Mouse (Mus musculus): ENCODE results near the gene Ess2. TPM values are rescaled to one million over a fixed set of nuclear protein-coding genes. Genes with fewer than 3 reads are reported as not detected.
A peak's percentile ranks its signal among the peaks of the same experiment; 100 is the strongest.

The Ess2 gene
- total RNA-seq, 2 experiments from 2014 or later, result 28.7 to 30.1 TPM

DNA sequence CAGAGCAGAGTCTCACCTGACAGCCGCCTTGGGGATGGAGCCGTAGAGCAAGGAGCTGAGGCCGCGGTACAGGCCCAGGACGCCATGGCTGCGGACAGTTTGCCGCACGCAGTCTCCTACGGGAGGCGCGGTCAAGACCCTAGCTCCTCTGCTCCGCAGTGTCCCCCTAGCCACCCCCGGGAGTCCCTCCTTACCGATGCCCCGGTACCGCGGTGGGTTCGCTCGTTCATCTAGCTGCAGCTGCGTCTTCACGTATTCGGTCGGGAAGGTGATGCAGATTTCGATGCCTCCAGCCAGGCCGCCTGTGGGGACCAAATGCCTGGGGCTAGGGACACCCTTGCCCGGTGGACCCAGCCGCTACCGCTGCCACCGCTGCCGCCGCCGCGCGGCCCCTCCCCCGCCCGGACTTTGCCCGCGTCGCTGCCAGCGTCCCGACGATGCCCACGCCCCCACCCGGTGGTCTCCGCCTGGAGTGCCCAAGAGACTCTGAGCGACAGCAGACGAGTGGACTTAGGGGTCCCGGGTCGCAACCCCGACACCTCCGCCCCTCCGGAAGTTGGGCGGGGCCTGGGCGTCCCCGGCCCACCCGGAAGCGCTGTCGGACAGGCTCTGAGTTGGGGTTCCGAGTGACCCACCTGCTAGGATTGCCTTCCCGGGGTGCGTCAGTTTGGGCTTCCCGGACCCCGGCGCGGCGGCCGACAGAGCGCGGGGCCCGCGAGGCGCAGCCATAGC is 16.4 kb upstream of the Ess2 start:
- peak; percentile 22 to 23 for DNase-seq (ENCODE audit: low spot score in 2 of 2)
- intact Hi-C loops (cut with DNase I), result loop anchor here (5.0 to 10.0 kb wide), 2 partner anchors 60 to 307 kb away; partner anchors contain the start of gene Zdhhc8

DNA sequence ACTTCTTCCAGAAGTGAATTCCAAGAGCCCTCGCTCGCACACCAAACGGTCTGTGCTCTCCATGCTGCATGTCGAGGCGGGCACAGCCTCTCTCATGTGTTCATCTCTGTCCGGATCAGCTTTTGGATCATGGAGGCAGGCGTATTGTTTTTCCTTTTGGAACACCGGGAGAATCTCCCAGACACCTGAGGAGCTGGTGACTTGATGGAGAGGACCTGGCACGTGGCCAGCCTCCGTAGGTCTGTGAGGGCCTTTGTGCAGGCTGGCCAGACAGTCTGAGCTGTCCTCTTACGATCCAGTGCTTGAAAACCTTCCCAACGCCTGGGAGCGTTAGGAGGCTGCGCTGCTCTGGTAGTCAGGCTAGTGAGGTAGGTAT is 11.0 kb upstream of the Ess2 start:
- DNase-seq (ENCODE audit: low spot score in 2 of 2), result no peak
- intact Hi-C loops (cut with DNase I), result loop anchor here (10.0 kb wide), 1 partner anchor 313 kb away; the partner anchor contains the start of gene Zdhhc8

DNA sequence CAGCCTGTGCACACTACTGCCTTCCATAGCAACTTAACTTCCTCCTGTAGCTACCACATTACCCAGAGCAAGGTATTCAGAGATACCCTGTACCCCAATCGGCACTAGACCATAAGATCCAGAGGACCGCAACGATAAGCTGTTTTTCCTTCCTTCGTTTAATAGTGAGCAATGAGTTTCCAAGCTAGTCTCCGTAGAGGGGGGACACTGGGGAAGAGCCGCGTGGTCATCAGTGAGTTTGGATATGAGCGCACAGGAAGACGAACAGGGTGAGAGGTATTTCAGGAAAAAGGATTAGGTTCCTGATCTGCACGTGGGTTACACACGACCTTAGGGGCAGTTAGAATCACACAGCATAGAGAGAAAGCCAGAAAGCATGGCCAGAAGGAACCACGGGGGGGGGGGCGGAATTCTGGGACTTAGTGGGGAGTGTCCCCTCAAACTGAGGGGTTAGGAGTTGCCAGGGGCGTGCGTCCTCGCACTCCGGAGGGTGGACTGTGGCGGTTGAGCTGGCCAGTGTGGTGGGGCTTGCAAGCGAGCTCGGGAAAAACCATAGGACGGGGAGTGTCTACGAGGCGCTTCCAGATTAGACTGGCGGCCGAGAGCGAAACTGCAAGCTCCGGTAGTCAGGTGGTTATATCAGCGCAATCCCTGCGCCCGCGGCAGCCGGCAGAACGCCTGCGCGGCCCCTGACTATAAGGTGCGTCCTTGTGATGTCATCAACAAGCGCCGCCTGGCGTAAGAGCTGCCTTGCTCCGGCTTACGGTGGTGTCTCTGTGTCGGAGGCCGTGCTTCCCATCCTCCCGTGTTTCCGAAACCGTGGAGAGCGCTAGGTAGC is 10.4 kb upstream of the Ess2 start:
- intact Hi-C loops (cut with DNase I), result loop anchor here (10.0 kb wide), 1 partner anchor 313 kb away; the partner anchor contains the start of gene Zdhhc8
- DNase-seq (ENCODE audit: low spot score in 2 of 2), result peak; percentile 98 to 99

DNA sequence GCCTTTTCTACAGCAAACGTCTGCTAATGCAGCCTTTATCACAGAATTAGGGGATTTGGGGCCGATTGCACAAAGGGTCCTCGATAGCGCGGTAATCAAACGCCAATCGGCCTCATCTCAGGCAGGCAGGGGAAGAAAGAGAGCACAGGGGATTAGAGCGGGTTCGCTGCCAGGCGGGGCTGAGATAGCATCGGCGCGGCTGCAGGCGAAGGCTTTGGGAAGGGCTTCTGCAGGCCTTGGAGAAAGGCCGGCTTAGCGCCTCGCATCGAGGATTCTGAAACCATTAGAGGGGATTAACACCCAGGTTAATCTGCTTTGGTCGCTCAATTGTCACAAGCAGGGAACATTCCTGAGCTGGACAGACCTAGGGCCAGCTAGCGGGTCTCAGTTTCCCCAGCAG is 9.4 kb upstream of the Ess2 start:
- intact Hi-C loops (cut with DNase I), result loop anchor here (10.0 kb wide), 1 partner anchor 314 kb away; the partner anchor contains the start of gene Zdhhc8
- no peak for DNase-seq (ENCODE audit: low spot score in 2 of 2)

DNA sequence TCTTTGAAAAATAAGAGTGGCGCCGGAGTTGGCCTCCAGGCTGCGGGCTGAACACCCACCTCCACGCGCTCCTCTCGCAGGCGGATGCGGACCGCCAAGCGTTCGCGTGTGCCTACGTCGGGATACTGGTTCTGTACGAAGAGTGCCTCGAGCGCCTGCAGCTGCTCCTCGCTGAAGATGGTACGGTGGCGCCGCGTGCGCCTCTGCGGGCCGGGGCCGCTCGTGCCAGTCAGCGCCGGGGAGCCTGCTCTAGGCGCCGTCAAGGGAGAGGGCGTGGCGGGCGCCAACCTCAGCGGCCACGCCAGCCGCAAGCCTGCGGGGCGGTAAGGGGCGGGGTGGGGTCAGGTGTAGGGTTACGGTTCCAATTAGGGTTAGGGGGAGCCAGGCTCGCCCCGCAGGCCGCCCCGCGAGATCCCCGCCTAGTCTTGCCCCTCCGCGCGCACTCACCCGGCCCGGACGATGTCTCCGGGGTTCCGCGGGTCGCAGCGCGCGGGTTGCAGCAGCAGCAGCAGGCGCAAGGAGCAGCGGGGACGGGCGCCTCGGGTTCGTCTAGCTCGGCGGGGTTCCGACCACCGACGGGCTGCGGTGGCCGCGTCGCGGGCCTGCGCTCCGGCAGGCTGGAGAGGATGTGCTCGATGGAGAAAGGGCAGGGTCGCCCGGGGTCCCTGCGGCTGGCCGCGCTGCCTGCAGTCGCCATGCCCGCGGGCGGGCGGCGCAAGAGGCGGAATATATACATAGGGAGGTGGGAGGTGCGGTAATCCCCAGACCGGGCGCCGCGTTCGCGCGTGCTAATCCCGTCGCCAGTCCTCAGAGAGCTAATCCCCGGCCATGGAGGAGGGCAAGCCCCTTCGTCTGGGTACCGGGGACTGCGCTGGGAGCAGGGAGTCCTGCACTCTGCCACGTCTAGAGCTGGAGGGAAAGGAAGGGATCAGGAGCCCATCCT is 3.4 kb upstream of the Ess2 start, which contains the start of gene Gsc2:
TSS of gene Gsc2 (minus strand) at position 753 of the 943 bp plus-strand sequence.
- DNase-seq (ENCODE audit: low spot score in 2 of 2), result no peak
- intact Hi-C loops (cut with DNase I), result loop anchor here (5.0 kb wide), 2 partner anchors 73 to 133 kb away; no protein-coding TSS in a partner anchor

DNA sequence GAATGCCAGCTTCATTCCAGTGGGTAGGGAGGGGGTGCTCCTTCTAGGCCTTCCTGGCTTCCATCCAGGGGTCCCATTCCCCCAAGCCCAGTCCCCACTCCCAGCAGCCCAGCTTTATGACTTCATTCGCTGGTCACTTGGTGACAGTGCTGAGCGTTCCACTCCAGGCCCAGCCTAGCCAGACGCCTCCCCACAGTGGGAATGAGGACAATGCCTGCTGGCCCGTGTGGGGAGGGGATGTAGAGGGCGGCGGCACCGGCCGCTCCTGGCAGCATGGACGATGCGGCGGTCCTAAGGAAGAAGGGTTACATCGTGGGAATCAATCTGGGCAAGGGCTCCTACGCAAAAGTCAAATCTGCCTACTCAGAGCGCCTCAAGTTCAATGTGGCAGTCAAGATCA is 12.7 kb downstream of the Ess2 start, which contains the start of the genes Dgcr2 and Tssk2:
TSS of gene Dgcr2 (minus strand) at position 101 of the 400 bp plus-strand sequence.
TSS of gene Tssk2 (plus strand) at position 176 of the 400 bp plus-strand sequence.
- no peak for DNase-seq (ENCODE audit: low spot score in 2 of 2)
- intact Hi-C loops (cut with DNase I), result no loop called here

DNA sequence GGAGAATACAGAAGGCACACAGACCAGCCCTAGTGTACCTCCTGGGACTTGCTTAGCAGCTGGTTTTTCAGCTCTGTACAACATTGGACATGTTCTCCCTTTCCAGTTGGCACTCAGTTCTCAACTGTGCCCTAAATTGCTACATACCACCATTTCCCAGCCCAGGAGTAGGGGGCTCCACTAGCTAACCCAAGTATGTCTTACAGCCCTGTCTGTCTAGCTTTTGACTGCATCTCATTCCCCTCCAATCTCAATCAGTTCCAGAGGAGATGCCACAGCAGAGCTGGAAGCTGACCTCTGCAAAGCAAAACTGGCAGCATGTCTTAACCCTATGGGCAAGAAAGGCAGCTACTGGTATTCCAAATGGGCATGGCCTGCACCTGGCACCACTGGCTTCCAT is 15.1 kb downstream of the Ess2 start:
- no peak for DNase-seq (ENCODE audit: low spot score in 2 of 2)
- intact Hi-C loops (cut with DNase I), result no loop called here

DNA sequence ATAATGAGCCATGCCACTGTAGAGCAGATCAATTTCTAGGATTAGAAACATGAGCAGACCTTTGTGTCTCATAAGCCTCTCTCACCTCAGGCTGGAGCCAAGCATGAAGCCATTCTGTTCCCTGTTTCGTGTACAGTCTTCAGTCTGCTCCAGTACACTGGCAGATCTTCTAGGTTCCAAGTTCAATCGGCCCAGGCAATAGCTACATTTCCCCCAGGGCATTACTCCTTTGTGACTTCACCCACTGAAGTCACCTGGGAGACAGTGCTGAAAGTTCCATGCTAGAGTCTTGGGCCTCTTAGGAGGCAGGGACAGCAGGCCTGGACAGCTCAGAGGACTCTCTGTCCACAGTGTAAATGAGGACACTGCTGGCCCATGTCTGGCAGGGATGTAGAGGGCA is 17.2 kb downstream of the Ess2 start, which contains the start of gene Tssk1:
TSS of gene Tssk1 (plus strand) at position 301 of the 400 bp plus-strand sequence.
- DNase-seq (ENCODE audit: low spot score in 2 of 2), result no peak
- intact Hi-C loops (cut with DNase I), result no loop called here

DNA sequence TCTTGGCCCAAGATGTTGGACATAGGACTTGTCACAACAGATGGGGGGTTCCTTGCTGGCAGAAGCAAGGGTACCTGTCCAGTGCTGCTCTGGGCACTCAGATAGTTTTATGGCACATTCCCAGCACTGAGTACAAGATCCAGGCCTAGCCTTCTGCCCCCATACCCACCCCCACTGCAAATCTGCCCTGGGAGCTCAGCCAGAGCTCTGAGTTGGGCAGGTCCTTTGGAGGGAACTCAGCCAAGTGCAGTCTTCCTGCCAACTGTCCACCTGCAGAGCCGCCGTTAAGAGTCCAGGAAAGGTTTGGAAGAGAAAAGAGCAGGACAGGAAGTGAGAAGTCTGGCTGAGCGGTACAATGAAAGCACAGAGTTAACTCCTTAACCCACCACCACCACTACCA is 18.5 kb downstream of the Ess2 start:
- intact Hi-C loops (cut with DNase I), result no loop called here
- no peak for DNase-seq (ENCODE audit: low spot score in 2 of 2)

DNA sequence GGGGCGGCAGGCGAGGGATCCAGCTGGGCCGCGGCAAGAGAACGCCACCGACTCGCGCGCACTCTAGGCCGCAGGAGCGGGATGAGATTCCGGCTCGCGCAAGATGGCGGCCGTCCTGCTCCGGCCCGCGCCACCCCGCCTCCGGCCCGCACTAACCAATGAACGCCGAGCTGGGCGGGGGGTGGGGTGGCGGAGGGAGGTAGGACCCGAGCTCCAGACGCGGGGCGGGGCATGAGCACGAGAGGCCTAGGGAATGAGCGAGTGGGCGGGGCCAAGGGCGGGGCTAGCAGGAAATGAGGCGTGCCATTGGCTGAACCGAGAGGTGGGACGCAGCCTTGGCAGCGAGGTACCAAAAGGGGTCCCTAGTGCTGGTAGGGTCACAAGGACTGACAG is 19.6 kb downstream of the Ess2 start, which contains the start of gene Gm20518:
TSS of gene Gm20518 (minus strand) at position 105 of the 393 bp plus-strand sequence.
- intact Hi-C loops (cut with DNase I), result no loop called here
- DNase-seq (ENCODE audit: low spot score in 2 of 2), result peak; percentile 98 to 99

DNA sequence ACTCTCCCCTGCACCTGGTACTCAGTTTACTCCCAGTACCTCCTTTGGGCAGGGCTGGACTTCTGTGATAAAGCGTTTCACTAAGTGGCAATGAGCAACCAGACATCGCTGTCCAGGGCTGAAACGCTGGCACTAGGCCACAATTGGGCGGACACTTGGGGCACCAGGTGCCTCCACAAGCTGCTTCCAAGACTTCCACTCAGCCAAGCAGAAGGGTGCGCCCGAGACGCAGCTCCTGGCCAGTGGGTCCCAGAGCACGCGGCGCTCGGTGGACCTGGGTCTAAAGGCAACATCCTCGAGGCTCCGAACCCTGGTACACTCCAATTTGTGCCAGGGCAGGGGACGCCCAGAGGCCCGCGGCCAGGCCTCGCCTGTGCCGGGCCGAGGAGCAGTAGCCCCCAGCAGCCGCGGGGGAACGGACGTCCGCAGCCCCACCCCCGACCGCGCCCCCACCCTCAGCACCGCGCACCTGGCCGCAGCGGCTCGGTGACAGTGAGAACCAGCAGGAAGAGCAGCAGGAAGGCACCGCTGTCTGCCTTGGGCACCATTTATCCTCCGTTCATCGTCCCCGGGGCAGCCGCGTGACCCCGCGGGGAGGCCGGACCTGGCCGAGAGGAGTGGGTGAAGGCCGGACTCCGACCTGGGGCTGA is 20.1 kb downstream of the Ess2 start:
- DNase-seq (ENCODE audit: low spot score in 2 of 2), result peak; percentile 35 to 58
- intact Hi-C loops (cut with DNase I), result no loop called here

DNA sequence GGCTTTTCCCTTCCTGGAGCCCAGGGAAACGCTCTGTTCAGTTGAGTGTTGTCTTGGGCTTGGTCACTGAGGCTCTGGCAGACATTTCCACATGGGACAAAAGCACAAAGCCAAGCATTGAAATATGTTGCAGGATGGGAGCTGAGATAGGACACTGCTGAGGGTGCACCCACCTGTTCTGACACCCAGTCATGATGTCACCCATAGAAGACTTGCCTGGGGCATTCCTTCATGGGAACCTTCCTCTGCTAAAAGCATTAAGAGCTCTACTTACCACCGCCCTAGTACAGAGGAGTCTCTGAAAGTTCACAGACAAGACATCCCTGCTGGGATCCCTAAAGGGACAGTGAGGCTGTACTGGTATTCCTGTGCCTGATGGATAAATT is 20.8 kb downstream of the Ess2 start:
- no peak for DNase-seq (ENCODE audit: low spot score in 2 of 2)
- intact Hi-C loops (cut with DNase I), result no loop called here

DNA sequence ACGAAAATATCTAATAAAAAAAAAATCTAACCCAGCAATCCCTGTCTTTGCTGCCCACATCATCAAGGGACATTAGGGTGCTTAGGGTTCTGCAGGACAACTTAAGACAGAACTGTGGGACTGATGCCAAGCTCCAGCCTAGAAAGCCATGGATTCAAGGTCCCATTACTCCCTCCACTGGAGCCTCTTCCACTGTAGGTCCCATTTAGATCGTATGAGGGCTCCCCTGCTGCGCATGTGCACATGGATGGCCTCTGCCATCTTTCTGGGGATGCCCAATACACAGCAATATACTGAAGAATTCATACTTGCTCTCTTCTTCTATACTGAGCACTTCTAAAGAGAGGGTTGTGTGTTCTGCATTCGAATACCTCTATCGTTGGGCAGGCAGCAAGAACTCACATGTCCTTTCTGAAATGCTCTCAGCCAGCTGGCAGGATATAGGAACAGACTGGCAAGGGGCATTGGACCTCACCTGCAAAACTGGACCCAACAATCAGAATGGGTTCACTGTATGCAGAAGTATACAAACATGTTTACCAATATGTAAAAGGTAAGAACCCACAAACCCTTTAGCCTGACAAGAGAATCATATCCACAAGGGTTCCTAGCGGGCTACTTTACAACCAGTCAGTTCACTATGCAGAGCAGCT is 21.3 kb downstream of the Ess2 start:
- intact Hi-C loops (cut with DNase I), result no loop called here

DNA sequence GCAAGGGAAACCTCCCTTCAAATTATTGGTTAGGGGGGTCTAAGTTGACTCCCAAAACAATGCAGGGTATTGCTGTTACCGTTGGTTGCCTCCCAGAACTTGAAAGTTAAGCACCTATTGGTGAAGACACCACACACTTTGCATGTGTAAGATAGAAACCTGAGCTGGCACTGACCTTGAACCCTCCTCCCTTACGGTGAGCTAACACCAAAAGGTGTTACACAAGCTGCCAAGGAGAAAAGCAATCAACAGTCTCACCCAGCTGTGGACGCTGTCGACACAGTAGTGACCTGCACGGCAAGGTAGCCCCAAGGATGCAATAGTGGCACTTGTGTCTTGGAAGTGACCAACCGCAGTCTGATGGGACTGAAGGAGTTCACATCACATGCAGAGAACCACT is 27.0 kb downstream of the Ess2 start:
- intact Hi-C loops (cut with DNase I), result no loop called here
- DNase-seq (ENCODE audit: low spot score in 2 of 2), result no peak

More for the DNA sequence above, 21.3 kb downstream of the Ess2 start:
- DNase-seq (ENCODE audit: low spot score in 2 of 2), result no peak

DNA sequence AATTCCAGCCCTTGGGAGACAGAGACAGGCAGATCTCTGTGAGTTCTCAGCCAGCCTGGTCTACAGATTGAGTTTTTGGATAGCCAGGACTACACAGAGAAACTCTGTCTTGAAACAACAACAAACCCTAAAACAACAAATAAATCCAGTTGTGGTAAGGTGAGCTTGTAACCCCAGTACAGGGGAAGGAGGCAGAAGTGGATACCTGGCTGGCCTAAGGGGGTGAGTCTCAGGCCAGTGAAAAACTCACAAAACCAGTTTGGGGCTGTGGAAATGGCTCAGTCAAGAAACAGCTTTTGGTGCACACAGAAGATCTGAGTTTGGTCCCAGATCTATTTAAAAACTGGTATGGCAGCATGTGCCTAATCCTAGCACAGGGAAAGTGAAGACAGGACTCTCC is 29.0 kb downstream of the Ess2 start:
- no peak for DNase-seq (ENCODE audit: low spot score in 2 of 2)
- intact Hi-C loops (cut with DNase I), result no loop called here

DNA sequence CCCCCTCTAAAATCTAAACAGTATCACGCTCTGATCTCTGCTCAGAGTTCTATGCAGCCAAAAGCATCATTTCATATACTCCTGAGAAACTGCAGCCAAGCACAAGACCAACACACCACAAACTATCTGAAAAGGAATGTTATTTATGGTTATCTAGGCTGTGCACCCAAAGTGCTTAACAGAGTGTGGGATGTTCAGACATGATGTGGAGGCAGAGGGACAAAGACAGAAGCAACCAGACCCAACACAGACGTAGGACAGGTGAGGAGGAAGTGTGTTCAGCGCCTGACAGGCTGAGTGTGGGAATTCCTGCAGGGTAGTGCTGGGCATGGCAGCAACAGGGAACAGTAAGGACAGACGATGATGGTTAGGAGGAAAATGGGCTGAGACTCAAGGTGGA is 31.6 kb downstream of the Ess2 start:
- DNase-seq (ENCODE audit: low spot score in 2 of 2), result peak in 1 of 2 experiments; percentile 67
- intact Hi-C loops (cut with DNase I), result no loop called here

DNA sequence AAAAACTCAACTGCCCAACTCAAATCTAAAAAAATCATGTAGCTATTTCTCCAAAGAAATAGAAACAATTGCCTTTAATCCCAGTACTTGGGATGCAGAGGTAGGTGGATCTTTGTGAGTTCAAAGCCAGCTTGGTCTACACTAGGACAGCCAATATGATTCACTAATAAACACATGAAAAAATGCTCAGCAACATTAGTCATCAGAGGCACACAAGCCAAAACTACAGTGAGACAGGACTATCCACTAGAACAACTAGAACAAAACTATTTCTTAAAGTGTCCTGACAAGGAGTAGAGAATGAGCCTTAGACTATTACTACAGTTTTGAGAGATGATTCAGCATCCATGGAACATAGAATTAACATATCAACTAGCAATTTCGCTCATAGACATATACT is 35.1 kb downstream of the Ess2 start:
- intact Hi-C loops (cut with DNase I), result no loop called here
- no peak for DNase-seq (ENCODE audit: low spot score in 2 of 2)

DNA sequence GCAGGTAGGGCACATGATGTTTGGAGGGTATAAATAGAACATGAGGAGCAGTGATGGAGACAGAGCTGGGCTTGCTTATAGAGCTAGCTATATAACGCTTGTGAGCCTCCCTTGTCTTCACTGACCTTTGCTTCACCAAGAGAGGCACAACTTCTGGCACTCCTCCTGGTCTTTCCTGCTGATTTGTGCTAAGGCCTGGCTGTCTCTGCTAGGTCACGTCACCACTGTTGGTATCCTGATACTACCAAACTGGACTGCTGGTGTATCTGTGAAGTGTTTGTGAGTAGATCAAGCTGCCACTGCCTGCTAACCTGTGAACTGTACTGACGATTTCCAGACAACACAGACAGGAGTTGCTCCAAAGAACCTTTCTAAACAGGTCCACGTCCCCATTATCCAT is 36.0 kb downstream of the Ess2 start:
- intact Hi-C loops (cut with DNase I), result no loop called here
- DNase-seq (ENCODE audit: low spot score in 2 of 2), result no peak
